Mouse (Mus musculus): ENCODE data around the gene Ndc1.
"Not testable (repeated sequence)": the region's sequence is repeated elsewhere in the genome, so short reads cannot be mapped to it uniquely, and the experiment has no call there.

Gene Ndc1

GRCm38 (mm10) chr4:107367567-107368314 is at the start of gene Ndc1:
Gene Ndc1, plus strand, starts transcription at chr4:107367784.
- in situ Hi-C loops (cut with MboI, MseI), result no loop called here

- in situ Hi-C loops (cut with MboI, MseI), result no loop called here
Measured at GRCm38 (mm10) chr4:107318646-107319045, 48.9 kb upstream of the Ndc1 start.

GRCm38 (mm10) chr4:107321041-107321440 is 46.5 kb upstream of the Ndc1 start:
- in situ Hi-C loops (cut with MboI, MseI), result no loop called here

- in situ Hi-C loops (cut with MboI, MseI), result no loop called here
Measured at GRCm38 (mm10) chr4:107323113-107323512, 44.5 kb upstream of the Ndc1 start.

GRCm38 (mm10) chr4:107328530-107328929 is 39.1 kb upstream of the Ndc1 start:
- in situ Hi-C loops (cut with MboI, MseI), result no loop called here

- in situ Hi-C loops (cut with MboI, MseI), result no loop called here
Measured at GRCm38 (mm10) chr4:107333514-107333913, 34.1 kb upstream of the Ndc1 start.

- in situ Hi-C loops (cut with MboI, MseI), result no loop called here
Measured at GRCm38 (mm10) chr4:107336356-107336755, 31.2 kb upstream of the Ndc1 start.

GRCm38 (mm10) chr4:107337455-107337854 is 30.1 kb upstream of the Ndc1 start:
- in situ Hi-C loops (cut with MboI, MseI), result no loop called here

GRCm38 (mm10) chr4:107341354-107341753 is 26.2 kb upstream of the Ndc1 start:
- in situ Hi-C loops (cut with MboI, MseI), result no loop called here

GRCm38 (mm10) chr4:107344612-107345011 is 23.0 kb upstream of the Ndc1 start:
- in situ Hi-C loops (cut with MboI, MseI), result loop anchor here (5.0 kb wide), 1 partner anchor 97 kb away; no protein-coding TSS in a partner anchor

- in situ Hi-C loops (cut with MboI, MseI), result loop anchor here (5.0 kb wide), 1 partner anchor 100 kb away; no protein-coding TSS in a partner anchor
Measured at GRCm38 (mm10) chr4:107347221-107347620, 20.4 kb upstream of the Ndc1 start.

- in situ Hi-C loops (cut with MboI, MseI), result loop anchor here (5.0 kb wide), 1 partner anchor 101 kb away; no protein-coding TSS in a partner anchor
Measured at GRCm38 (mm10) chr4:107348529-107349310, 18.9 kb upstream of the Ndc1 start.

- in situ Hi-C loops (cut with MboI, MseI), result loop anchor here (5.0 kb wide), 1 partner anchor 102 kb away; no protein-coding TSS in a partner anchor
Measured at GRCm38 (mm10) chr4:107349311-107350008, 18.1 kb upstream of the Ndc1 start.

- in situ Hi-C loops (cut with MboI, MseI), result no loop called here
Measured at GRCm38 (mm10) chr4:107351368-107351767, 16.2 kb upstream of the Ndc1 start.

GRCm38 (mm10) chr4:107353612-107354011 is 14.0 kb upstream of the Ndc1 start:
- in situ Hi-C loops (cut with MboI, MseI), result no loop called here

GRCm38 (mm10) chr4:107354126-107354525 is 13.5 kb upstream of the Ndc1 start:
- in situ Hi-C loops (cut with MboI, MseI), result no loop called here

GRCm38 (mm10) chr4:107354543-107354942 is 13.0 kb upstream of the Ndc1 start:
- in situ Hi-C loops (cut with MboI, MseI), result no loop called here

- in situ Hi-C loops (cut with MboI, MseI), result not testable (repeated sequence)
Measured at GRCm38 (mm10) chr4:107357172-107357571, 10.4 kb upstream of the Ndc1 start.

GRCm38 (mm10) chr4:107358460-107358859 is 9.1 kb upstream of the Ndc1 start:
- in situ Hi-C loops (cut with MboI, MseI), result no loop called here

GRCm38 (mm10) chr4:107360457-107361145 is 7.0 kb upstream of the Ndc1 start:
- in situ Hi-C loops (cut with MboI, MseI), result no loop called here

GRCm38 (mm10) chr4:107362755-107363154 is 4.8 kb upstream of the Ndc1 start:
- in situ Hi-C loops (cut with MboI, MseI), result no loop called here

Measured in T-helper 1 cell (primary cell).